Mouse (Mus musculus) limb, embryonic 11.5 days (tissue): Measurements from ENCODE around the gene Gli3. TPM values are rescaled to one million over a fixed set of nuclear protein-coding genes. Genes with fewer than 3 reads are reported as not detected.
A peak's percentile ranks its signal among the peaks of the same experiment; 100 is the strongest.

Experiments used
- ATAC-seq: fragments of 200-750 bp; cut with Nextera tagmentation; 2 replicates; pipeline ENCODE4 v1.8.0; 2017; ENCODE audit warnings: low read depth; ENCODE audit not compliant: insufficient number of reproducible peaks, low FRiP score, low TSS enrichment
- DNase-seq: peaks from one replicate; pipeline ENCODE4 v3.0.0-alpha.2; 2015; ENCODE audit warnings: low spot score
- H3K27ac ChIP-seq: fragments of 300-500 bp; sonication (generic); replicated peaks from 2 replicates; pipeline ENCODE4 v1.5.1; 2014; ENCODE audit warnings: low read depth, mild to moderate bottlenecking, low read length
- H3K27me3 ChIP-seq: fragments of 300-500 bp; sonication (generic); 2 replicates; pipeline ENCODE4 v1.6.1; 2014; ENCODE audit warnings: mild to moderate bottlenecking, low read length, mixed read lengths; ENCODE audit not compliant: control insufficient read depth, insufficient read depth
- H3K36me3 ChIP-seq: fragments of 300-500 bp; sonication (generic); 2 replicates; pipeline ENCODE4 v1.6.1; 2014; ENCODE audit warnings: mild to moderate bottlenecking, low read length, moderate library complexity, mixed read lengths; ENCODE audit not compliant: control insufficient read depth, insufficient read depth
- H3K4me1 ChIP-seq: fragments of 300-500 bp; sonication (generic); 2 replicates; pipeline ENCODE4 v1.6.1; 2014; ENCODE audit warnings: low read length, mixed read lengths; ENCODE audit not compliant: control insufficient read depth, insufficient read depth
- H3K4me2 ChIP-seq: fragments of 300-500 bp; sonication (generic); 2 replicates; pipeline ENCODE4 v1.6.1; 2014; ENCODE audit warnings: low read depth, mild to moderate bottlenecking, moderate library complexity; ENCODE audit not compliant: severe bottlenecking
- H3K4me3 ChIP-seq: fragments of 300-500 bp; sonication (generic); 2 replicates; pipeline ENCODE4 v1.5.1; 2014; ENCODE audit warnings: low read depth, low read length
- H3K9ac ChIP-seq: fragments of 300-500 bp; sonication (generic); 2 replicates; pipeline ENCODE4 v1.6.1; 2014; ENCODE audit warnings: mild to moderate bottlenecking, low read length
- H3K9me3 ChIP-seq: fragments of 300-500 bp; sonication (generic); 2 replicates; pipeline ENCODE4 v1.6.1; 2016; ENCODE audit warnings: low read length; ENCODE audit not compliant: control insufficient read depth
- WGBS: fragments of 180-500 bp; shearing (Covaris S2); extraction: QIAGEN DNeasy Blood & Tissue Kit; methylation state at CpG from one replicate; pipeline ENCODE4 v1.1.7; 2014; 5-methylcytosine and 5-hydroxymethylcytosine counted together
- polyA plus RNA-seq: library from polyadenylated mRNA; unstranded; fragments of >200 nt; fragmentation: Nextera tagmentation; extraction: Ambion mirVana; gene quantifications from 2 replicates; pipeline ENCODE4 v1.2.1, GENCODE M21; 2014

Gene Gli3
- polyA plus RNA-seq, 1 experiment from 2014 or later, result 41.5 TPM

DNA sequence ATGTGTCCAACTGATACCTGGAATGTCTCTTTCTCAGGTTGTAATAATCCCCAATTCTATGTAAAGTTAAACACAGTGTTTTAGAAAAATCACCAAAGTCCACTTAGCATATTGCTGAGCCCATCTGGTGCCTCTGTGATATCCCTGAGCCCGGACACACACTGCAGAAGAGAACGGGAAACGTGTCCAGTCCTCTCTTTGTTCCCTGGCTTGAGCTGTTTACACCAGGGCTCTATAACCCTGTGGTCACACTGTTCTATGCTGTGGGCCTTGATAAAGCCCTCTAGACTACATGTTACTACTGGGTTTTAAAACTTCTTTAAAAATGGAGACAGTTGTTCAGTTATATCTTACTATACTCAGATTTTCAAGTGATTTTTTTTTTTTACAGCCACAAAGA lies 154.4 kb downstream of the Gli3 start:
- DNase-seq (no peak), ATAC-seq (no peak)
- Histone ChIP-seq H3K9ac (no peak overlapping the region), H3K4me2 (no peak overlapping the region), H3K27ac (no peak overlapping the region), H3K4me1 (0 out of 2 replicates have a peak, but pooled peaks cover 5% of the 10 kb centered on the region), H3K36me3 (no peaks in the 10 kb centered on the region), H3K27me3 (no peaks in the 10 kb centered on the region), H3K9me3 (no peaks in the 10 kb centered on the region), H3K4me3 (no peak overlapping the region)
- WGBS, result 60% methylated on average over 3 of the region's 3 CpGs

DNA sequence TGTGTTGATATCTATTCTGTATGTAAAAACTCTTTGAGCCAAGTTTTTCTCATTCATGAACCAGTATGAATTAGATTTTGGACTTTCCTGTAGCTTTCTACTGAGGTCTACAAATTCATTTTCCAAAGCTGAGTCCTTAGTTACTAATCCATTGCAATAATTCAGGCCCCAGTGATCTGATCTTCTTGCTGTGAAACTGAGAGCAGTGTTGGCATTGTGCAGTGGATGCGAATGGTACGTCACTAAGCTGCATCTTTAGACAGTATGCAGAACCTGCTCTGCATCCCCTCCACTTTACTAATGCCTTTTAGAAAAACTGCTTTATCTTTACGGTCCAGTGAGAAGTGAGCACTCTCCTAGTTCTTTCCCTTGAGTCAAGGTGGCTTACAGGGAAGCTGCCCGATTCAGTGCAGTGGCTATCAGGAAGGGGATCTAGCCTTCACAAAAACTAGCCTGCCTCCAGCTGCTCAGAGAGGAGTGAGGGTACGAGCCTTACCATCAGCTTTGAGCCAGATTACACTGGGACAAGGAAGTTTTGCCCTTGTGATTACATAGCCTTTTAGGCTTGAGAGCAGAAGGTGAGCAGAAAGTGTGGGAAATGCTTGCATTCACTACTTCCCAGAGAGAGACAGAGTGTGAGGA lies 155.1 kb downstream of the Gli3 start:
- WGBS, result 77% methylated on average over 5 of the region's 5 CpGs
- DNase-seq, result no peak
- Histone ChIP-seq H3K4me2 (no peak overlapping the region), H3K9me3 (no peaks in the 10 kb centered on the region), H3K27ac (no peak overlapping the region), H3K9ac (no peak overlapping the region), H3K27me3 (no peaks in the 10 kb centered on the region), H3K4me1 (0 out of 2 replicates have a peak, but pooled peaks cover 5% of the 10 kb centered on the region), H3K4me3 (no peak overlapping the region), H3K36me3 (no peaks in the 10 kb centered on the region)
- ATAC-seq, result no peak

DNA sequence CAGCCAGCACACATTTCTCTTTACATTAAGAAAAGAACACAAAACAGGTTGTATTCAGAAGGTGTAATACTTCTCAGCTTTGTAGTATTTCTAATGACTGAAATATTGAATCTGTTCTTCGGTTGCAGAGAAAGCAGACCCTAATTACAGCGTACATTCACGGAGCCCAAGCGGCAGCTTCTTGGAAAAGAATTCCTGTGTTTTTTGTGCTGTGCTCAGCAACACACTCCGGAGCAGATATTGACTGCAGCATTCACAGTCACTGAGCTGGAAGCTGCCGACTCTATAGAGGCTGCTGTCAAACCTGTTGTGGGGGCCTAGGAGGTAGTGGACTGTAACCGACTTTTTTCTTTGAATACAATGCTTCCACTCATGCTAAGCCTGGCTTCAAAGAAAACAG lies 158.0 kb downstream of the Gli3 start:
- Histone ChIP-seq H3K36me3 (no peaks in the 10 kb centered on the region; the same call in 1 of the 2 replicates), H3K4me3 (no peak overlapping the region), H3K4me1 (0 out of 2 replicates have a peak, but pooled peaks cover 5% of the 10 kb centered on the region), H3K4me2 (no peak overlapping the region), H3K27ac (no peak overlapping the region), H3K9ac (no peak overlapping the region), H3K27me3 (no peaks in the 10 kb centered on the region), H3K9me3 (no peaks in the 10 kb centered on the region)
- 75% methylated on average over 7 of the region's 7 CpGs for WGBS
- no peak for DNase-seq
- ATAC-seq, result no peak

DNA sequence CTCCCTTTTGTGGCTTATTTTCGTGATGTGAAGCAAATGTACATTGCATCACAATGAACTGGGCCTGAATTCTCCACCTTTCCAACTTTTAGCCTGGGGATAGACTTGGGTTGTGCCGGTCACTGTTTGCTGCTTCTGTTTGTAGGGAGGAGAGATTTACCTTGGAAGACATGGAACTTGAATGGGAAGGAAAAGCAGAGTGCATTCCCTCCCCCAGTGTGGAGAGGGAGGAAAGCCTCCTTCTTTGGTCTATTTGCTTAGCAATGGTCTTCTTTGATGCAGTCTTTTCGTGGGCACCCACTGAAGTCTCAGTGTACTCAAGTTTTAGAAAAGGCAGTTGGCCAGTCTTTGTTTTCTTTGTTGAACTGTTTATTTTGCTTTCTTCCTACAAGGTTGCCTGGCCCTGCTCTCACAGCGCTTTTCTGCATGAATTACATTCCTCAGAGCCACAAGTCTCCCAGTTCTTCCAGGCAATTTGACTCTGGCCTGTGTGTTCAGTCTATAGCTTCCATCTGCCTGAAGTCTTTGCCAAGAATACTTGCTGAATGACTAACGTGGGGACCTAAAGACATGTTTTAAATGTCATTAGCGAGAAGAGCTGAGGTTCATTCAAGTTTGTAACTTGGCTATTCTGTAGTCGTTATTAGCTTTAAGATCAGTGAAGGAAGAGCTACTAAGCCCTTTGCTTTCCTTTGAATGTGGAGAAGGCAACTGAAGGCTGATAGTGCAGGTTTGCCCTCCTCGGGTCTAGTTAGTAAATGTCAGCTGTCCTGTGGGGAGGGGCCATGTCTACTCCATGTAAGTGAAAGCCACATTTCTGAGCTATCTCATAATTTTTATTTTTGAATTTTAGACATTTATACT lies 161.7 kb downstream of the Gli3 start:
- Histone ChIP-seq H3K27me3 (no peaks in the 10 kb centered on the region), H3K9ac (no peak overlapping the region), H3K4me3 (no peak overlapping the region), H3K9me3 (no peaks in the 10 kb centered on the region), H3K27ac (no peak overlapping the region), H3K4me2 (no peak overlapping the region), H3K4me1 (0 out of 2 replicates have a peak, but pooled peaks cover 5% of the 10 kb centered on the region), H3K36me3 (no peaks in the 10 kb centered on the region; the same call in 1 of the 2 replicates)
- 59% methylated on average over 8 of the region's 8 CpGs for WGBS
- no peak for DNase-seq
- ATAC-seq, result no peak

DNA sequence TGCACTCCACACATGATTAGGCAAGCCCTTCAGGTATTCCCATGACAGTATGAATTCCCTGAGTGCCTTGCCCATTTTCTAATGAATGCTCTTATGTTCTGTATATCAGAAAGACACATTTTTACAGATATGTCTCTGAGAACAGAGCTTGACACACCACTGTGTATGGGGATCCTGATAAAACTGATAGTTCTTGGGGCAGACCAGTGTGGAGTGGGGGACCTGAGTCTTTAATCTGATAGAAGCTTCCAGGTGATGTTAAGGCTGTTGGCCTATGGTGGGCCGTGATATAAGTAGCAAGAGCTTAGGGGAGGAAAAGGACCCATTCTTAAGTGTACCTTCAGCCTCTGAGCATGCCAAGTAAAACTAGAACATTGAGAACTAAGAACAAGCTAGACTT lies 178.5 kb downstream of the Gli3 start:
- WGBS, result 96% methylated on average over 1 of the region's 1 CpGs
- Histone ChIP-seq H3K9ac (no peak overlapping the region), H3K36me3 (peaks cover 3% of the 10 kb centered on the region; the same call in 1 of the 2 replicates), H3K4me2 (no peak overlapping the region), H3K4me1 (no peaks in the 10 kb centered on the region), H3K27me3 (no peaks in the 10 kb centered on the region), H3K27ac (no peak overlapping the region), H3K4me3 (no peak overlapping the region), H3K9me3 (no peaks in the 10 kb centered on the region)
- DNase-seq, result no peak
- no peak for ATAC-seq

DNA sequence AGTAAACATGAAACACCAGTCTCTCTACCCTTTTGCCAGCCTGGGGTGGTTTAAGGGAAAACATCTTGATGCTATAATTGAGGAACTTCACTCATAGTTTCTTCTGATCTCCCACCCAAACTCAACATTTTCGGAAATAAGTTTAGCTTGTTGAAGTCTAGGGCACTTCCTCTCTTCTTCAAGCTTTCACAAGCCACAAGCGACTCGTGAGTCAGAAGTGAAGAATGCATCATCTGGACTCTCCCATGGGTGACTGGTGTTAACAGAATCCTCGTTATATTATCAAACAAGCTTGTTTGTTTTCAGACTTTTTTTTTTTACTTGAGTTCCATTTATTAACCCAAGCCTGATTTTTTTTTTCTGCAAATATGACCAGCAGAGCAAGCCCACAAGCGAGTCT lies 197.5 kb downstream of the Gli3 start:
- WGBS, result 88% methylated on average over 5 of the region's 5 CpGs
- Histone ChIP-seq H3K9ac (no peak overlapping the region), H3K4me2 (no peak overlapping the region), H3K4me1 (peaks cover 10% of the 10 kb centered on the region), H3K27me3 (no peaks in the 10 kb centered on the region), H3K4me3 (no peak overlapping the region), H3K36me3 (no peaks in the 10 kb centered on the region; the same call in 1 of the 2 replicates), H3K27ac (no peak overlapping the region), H3K9me3 (no peaks in the 10 kb centered on the region)
- DNase-seq, result no peak
- ATAC-seq, result no peak

DNA sequence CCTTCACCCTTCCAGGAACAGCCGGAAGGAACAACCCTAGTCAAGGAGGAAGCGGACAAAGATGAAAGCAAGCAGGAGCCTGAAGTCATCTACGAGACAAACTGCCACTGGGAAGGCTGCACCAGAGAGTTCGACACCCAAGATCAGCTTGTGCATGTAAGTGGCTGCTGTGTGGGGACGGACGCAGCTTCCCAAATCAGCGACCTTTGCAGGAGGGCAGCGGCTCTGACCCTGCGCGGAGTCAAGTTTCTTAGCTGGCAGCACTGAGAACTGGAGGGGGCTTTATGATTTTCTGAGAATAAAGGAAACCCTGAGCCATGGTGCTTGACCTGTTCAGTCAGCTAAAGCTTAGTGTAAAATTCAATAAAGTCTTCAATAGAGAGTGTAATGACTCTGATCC lies 199.3 kb downstream of the Gli3 start:
- ATAC-seq (no peak; the same call in 1 of the 2 replicates), DNase-seq (peak; percentile 49)
- Histone ChIP-seq H3K9ac (no peak overlapping the region), H3K9me3 (no peaks in the 10 kb centered on the region), H3K4me2 (no peak overlapping the region), H3K4me1 (peaks cover 10% of the 10 kb centered on the region), H3K36me3 (no peaks in the 10 kb centered on the region), H3K27me3 (no peaks in the 10 kb centered on the region), H3K4me3 (no peak overlapping the region), H3K27ac (no peak overlapping the region)
- 37% methylated on average over 10 of the region's 10 CpGs for WGBS

DNA sequence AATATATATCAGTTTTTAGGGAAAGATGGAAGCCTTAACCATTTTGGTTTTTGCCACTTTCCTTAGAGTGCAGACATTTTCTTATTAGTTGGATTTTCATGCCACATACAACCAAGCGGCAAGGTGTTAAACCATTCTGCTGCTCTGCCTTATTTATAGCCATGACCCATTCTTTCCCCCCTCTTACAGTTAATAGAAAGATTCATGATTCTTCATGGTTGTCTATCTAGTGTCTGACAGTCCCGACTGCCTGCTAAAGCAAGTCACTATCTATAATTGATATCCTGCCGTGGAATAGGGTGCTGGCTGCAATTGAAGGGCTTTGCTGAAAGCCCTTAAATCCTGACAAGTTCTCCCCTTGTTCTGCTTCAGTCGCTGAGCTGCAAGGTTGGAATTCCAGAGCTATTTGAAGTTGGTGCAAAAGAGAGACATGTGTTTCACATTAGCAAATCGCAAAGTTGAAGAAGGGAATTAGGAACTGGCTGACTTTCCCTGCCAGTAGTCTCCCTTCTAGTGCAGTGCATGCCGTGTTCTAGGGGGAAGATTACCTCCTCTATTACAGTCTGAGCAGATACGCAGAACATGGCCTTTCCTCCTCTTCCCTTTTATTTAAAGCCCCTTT lies 201.7 kb downstream of the Gli3 start:
- Histone ChIP-seq H3K4me1 (peaks cover 10% of the 10 kb centered on the region), H3K4me2 (no peak overlapping the region), H3K9me3 (no peaks in the 10 kb centered on the region), H3K36me3 (no peaks in the 10 kb centered on the region), H3K4me3 (no peak overlapping the region), H3K9ac (no peak overlapping the region), H3K27me3 (no peaks in the 10 kb centered on the region), H3K27ac (no peak overlapping the region)
- 7% methylated on average over 7 of the region's 7 CpGs for WGBS
- peak; percentile 64 for DNase-seq
- ATAC-seq, result peak; percentile 54; the same call in 1 of the 2 replicates
